Mouse (Mus musculus) E14TG2a.4 (cell line): Measurements from ENCODE around the gene Pdcd11.

ENCODE experiments used
- H3K27me3 ChIP-seq: 2 replicates; pipeline ENCODE4 v1.6.1; 2014; ENCODE audit warnings: low read length, control low read depth; ENCODE audit not compliant: insufficient read depth
- H3K36me3 ChIP-seq: 2 replicates; pipeline ENCODE4 v1.6.1; 2014; ENCODE audit warnings: low read length, control low read depth; ENCODE audit not compliant: insufficient read depth
- H3K4me1 ChIP-seq: replicated peaks from 2 replicates; pipeline ENCODE4 v1.6.1; 2014; ENCODE audit warnings: low read depth, low read length, control low read depth
- H3K4me3 ChIP-seq: replicated peaks from 2 replicates; pipeline ENCODE4 v1.5.1; 2014; ENCODE audit warnings: mild to moderate bottlenecking, low read length
- H3K9me3 ChIP-seq: 2 replicates; pipeline ENCODE4 v1.6.1; 2014; ENCODE audit warnings: low read length, control low read depth
- CTCF ChIP-seq: conservative IDR thresholded peaks from 2 replicates; pipeline ENCODE4 v1.5.1; 2014; ENCODE audit warnings: low read length
- NANOG ChIP-seq: IDR thresholded peaks from 2 replicates; pipeline ENCODE4 v1.6.1; 2014; ENCODE audit warnings: borderline replicate concordance, low read length, mixed read lengths
- POU5F1 ChIP-seq: IDR thresholded peaks from 2 replicates; pipeline ENCODE4 v1.6.1; 2014; ENCODE audit warnings: low read length, borderline replicate concordance

Gene Pdcd11

DNA sequence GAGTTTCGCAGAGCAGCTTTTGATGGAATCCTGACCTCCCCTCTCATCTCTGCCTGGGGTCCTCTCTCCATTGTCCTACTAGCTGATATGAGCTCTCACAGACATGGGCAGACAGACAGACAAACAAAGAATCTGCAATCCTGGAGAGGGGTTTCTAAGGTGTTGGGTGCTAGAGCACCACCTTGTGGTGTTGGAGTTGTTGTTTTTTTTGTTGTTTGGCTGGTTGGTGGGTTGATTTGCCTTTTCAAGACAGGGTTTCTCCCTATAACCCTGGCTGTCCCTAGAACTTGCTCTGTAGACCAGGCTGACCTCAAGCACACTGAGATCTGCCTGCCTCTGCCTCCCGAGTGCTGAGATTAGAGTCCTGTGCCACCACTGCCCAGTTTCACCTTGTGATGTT lies 84.9 kb downstream of the Pdcd11 start:
- Histone ChIP-seq H3K4me1 (peaks cover 61% of the 10 kb centered on the region), H3K4me3 (no peak overlapping the region), H3K27me3 (peaks cover 14% of the 10 kb centered on the region), H3K9me3 (peaks cover 6% of the 10 kb centered on the region), H3K36me3 (no peaks in the 10 kb centered on the region)
- no peak for TF ChIP-seq NANOG
- peak; percentile 49 for TF ChIP-seq CTCF

DNA sequence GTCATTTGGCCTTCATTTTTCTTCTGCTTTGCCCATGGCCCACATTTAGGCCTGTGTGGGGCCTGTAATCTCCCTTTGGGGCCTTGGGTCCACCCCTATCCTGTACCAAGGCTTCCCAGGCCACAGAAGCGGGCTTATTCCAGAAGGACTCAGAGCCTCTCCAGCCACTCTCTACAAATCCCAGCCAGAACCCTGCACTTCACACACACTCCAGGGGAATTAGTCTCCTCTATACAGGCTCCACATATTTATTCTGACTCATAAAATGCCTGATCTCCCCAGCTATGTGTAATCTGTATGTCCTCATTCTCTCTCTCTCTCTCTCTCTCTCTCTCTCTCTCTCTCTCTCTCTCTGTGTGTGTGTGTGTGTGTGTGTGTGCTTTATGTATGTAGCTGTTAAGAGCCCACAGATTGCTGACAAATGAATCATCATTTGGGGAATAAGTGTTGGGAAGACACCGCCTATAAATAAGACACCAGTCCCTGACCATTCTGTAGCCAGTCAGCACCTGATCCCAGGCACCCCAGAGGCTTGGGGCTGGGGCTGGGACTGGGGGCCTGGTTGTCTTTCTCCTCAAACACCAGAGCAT lies 86.4 kb downstream of the Pdcd11 start:
- peaks cover 20% of the 10 kb centered on the region for H3K27me3 ChIP-seq
- no peak for TF ChIP-seq CTCF
- TF ChIP-seq POU5F1: no peak
- TF ChIP-seq NANOG: no peak
- peaks cover 62% of the 10 kb centered on the region for H3K4me1 ChIP-seq
- no peaks in the 10 kb centered on the region for H3K9me3 ChIP-seq
- H3K4me3 ChIP-seq: peak overlapping the region; percentile 93; the same call in 1 of the 2 replicates
- no peaks in the 10 kb centered on the region for H3K36me3 ChIP-seq

GRCm38 (mm10) chr19:47178001-47178400 lies 87.4 kb downstream of the Pdcd11 start:
- Histone ChIP-seq H3K9me3 (no peaks in the 10 kb centered on the region), H3K36me3 (no peaks in the 10 kb centered on the region), H3K27me3 (peaks cover 20% of the 10 kb centered on the region), H3K4me1 (peaks cover 55% of the 10 kb centered on the region), H3K4me3 (peak overlapping the region; percentile 93)
- no peak for TF ChIP-seq NANOG
- peak; percentile 55 for TF ChIP-seq CTCF

DNA sequence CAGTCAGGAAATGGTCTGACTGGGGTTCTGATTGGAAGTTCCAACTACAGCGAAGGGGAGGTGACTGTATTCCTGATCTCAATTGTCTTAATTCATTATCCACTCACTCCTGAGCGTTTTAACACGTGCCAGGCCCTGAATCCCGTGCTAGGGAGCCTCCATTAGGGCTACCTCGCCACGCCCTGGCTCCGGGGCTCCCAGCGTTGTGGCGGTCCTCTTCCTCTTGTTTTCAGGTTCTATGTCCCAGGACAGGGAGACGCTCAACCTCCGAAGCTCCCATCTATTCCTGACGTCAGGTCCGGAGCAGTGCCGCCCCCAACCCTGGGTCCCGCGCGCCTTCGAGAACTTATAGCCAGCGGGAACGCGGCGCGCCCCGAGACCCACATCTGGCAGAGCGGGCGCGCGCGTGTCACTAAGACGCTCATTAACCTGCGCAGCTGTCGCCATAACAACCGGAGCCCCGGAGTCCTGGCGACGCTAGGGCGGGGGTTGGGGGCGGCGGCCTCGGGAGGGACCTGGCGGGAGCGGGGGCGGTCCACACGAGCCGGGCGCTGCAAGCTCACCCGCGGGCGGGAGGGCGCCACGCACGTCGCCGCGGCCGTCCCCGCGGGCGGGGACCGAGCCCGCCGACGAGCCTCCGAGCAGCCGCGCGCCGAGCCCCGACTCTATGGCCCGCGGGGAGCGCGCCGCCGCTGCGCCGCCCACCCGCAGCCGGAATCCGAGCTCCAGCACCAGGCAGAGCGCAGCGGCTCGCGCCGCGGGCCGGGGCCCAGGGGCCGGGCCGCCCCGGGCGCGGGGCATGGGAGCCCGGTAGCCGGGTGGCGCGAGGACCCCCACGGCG lies 88.1 kb downstream of the Pdcd11 start, which contains the start of gene Neurl1a:
Gene Neurl1a (plus strand): TSS at position 390 of the 841 bp plus-strand sequence.
- H3K4me1 ChIP-seq: peaks cover 56% of the 10 kb centered on the region

GRCm38 (mm10) chr19:47179272-47179809 lies 88.8 kb downstream of the Pdcd11 start:
- Histone ChIP-seq H3K36me3 (no peaks in the 10 kb centered on the region), H3K27me3 (peaks cover 17% of the 10 kb centered on the region), H3K4me3 (peak overlapping the region; percentile 93), H3K9me3 (no peaks in the 10 kb centered on the region), H3K4me1 (peaks cover 62% of the 10 kb centered on the region)
- TF ChIP-seq POU5F1 (no peak), CTCF (no peak), NANOG (no peak)

More for the DNA sequence above, 88.1 kb downstream of the Pdcd11 start, which contains the start of gene Neurl1a:
- Histone ChIP-seq H3K4me3 (peak within 1 kb of the TSS; percentile 93), H3K36me3 (no peaks in the 10 kb centered on the region), H3K27me3 (peaks cover 19% of the 10 kb centered on the region), H3K9me3 (no peaks in the 10 kb centered on the region)
- no peak for TF ChIP-seq POU5F1
- 0 out of 2 replicates have a peak, but pooled peaks have one; percentile 17 for TF ChIP-seq NANOG
- TF ChIP-seq CTCF: no peak

- H3K27me3 ChIP-seq: peaks cover 17% of the 10 kb centered on the region
- TF ChIP-seq CTCF (no peak), NANOG (no peak), POU5F1 (no peak)
- peak overlapping the region; percentile 93 for H3K4me3 ChIP-seq
- H3K9me3 ChIP-seq: no peaks in the 10 kb centered on the region
- no peaks in the 10 kb centered on the region for H3K36me3 ChIP-seq
- peaks cover 61% of the 10 kb centered on the region for H3K4me1 ChIP-seq
Measured at GRCm38 (mm10) chr19:47180011-47180410, 89.4 kb downstream of the Pdcd11 start.
